Mouse (Mus musculus) megakaryocyte, embryonic 14.5 days (primary cell): ENCODE measurements around the gene Gse1.

Experiments
- FLI1 ChIP-seq: IDR thresholded peaks from 2 replicates; pipeline ENCODE4 v1.6.1; 2012; ENCODE audit warnings: low read length, inconsistent platforms, mixed read lengths
- GATA1 ChIP-seq: IDR thresholded peaks from 3 replicates; pipeline ENCODE4 v1.6.1; 2012; ENCODE audit warnings: mixed read lengths, low read length, inconsistent platforms, borderline replicate concordance

DNA sequence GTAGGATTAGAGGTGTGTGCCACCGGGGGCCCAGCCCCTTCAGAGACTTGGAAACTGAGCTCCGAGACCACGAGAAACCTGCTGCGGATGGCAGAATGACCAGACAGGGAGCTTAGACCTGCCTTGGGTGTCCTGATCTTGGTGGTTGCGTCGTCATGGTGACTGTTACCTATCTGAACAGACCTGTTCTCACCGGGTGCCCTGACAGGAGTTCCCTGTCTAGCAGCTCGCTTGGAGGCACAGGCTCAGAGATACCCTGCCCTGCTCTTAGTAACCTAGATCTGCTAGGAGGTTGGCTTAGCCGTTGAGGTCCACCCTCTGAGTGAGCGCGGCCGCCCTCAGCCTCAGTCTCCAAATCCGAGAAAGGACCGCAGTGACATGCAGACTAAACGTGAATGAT lies 292.0 kb downstream of the Gse1 start:
- TF ChIP-seq GATA1 (no peak), FLI1 (no peak)
